Mouse (Mus musculus) limb, embryonic 11.5 days (tissue): ENCODE data around the gene Coch. TPM values are rescaled to one million over a fixed set of nuclear protein-coding genes. Genes with fewer than 3 reads are reported as not detected.
A peak's percentile ranks its signal among the peaks of the same experiment; 100 is the strongest.

Experiments
- ATAC-seq: fragments of 200-750 bp; cut with Nextera tagmentation; 2 replicates; pipeline ENCODE4 v1.8.0; 2017; ENCODE audit warnings: low read depth; ENCODE audit not compliant: insufficient number of reproducible peaks, low FRiP score, low TSS enrichment
- DNase-seq: peaks from one replicate; pipeline ENCODE4 v3.0.0-alpha.2; 2015; ENCODE audit warnings: low spot score
- H3K27ac ChIP-seq: fragments of 300-500 bp; sonication (generic); replicated peaks from 2 replicates; pipeline ENCODE4 v1.5.1; 2014; ENCODE audit warnings: low read depth, mild to moderate bottlenecking, low read length
- H3K27me3 ChIP-seq: fragments of 300-500 bp; sonication (generic); 2 replicates; pipeline ENCODE4 v1.6.1; 2014; ENCODE audit warnings: mild to moderate bottlenecking, low read length, mixed read lengths; ENCODE audit not compliant: control insufficient read depth, insufficient read depth
- H3K36me3 ChIP-seq: fragments of 300-500 bp; sonication (generic); 2 replicates; pipeline ENCODE4 v1.6.1; 2014; ENCODE audit warnings: mild to moderate bottlenecking, low read length, moderate library complexity, mixed read lengths; ENCODE audit not compliant: control insufficient read depth, insufficient read depth
- H3K4me1 ChIP-seq: fragments of 300-500 bp; sonication (generic); 2 replicates; pipeline ENCODE4 v1.6.1; 2014; ENCODE audit warnings: low read length, mixed read lengths; ENCODE audit not compliant: control insufficient read depth, insufficient read depth
- H3K4me2 ChIP-seq: fragments of 300-500 bp; sonication (generic); 2 replicates; pipeline ENCODE4 v1.6.1; 2014; ENCODE audit warnings: low read depth, mild to moderate bottlenecking, moderate library complexity; ENCODE audit not compliant: severe bottlenecking
- H3K4me3 ChIP-seq: fragments of 300-500 bp; sonication (generic); 2 replicates; pipeline ENCODE4 v1.5.1; 2014; ENCODE audit warnings: low read depth, low read length
- H3K9ac ChIP-seq: fragments of 300-500 bp; sonication (generic); 2 replicates; pipeline ENCODE4 v1.6.1; 2014; ENCODE audit warnings: mild to moderate bottlenecking, low read length
- H3K9me3 ChIP-seq: fragments of 300-500 bp; sonication (generic); 2 replicates; pipeline ENCODE4 v1.6.1; 2016; ENCODE audit warnings: low read length; ENCODE audit not compliant: control insufficient read depth
- WGBS: fragments of 180-500 bp; shearing (Covaris S2); extraction: QIAGEN DNeasy Blood & Tissue Kit; methylation state at CpG from one replicate; pipeline ENCODE4 v1.1.7; 2014; 5-methylcytosine and 5-hydroxymethylcytosine counted together
- polyA plus RNA-seq: library from polyadenylated mRNA; unstranded; fragments of >200 nt; fragmentation: Nextera tagmentation; extraction: Ambion mirVana; gene quantifications from 2 replicates; pipeline ENCODE4 v1.2.1, GENCODE M21; 2014

The Coch gene
- 1.3 and 1.5 TPM in 2 replicates for polyA plus RNA-seq

GRCm38 (mm10) chr12:51593229-51594029, at the start of gene Coch:
TSS of gene Coch (plus strand) at chr12:51593341.
- Histone ChIP-seq H3K4me3 (peak within 1 kb of the TSS; percentile 57), H3K27ac (no peak within 1 kb of the TSS), H3K4me1 (no peaks in the 10 kb centered on the region), H3K4me2 (peak within 1 kb of the TSS; percentile 96), H3K9ac (peak within 1 kb of the TSS; percentile 47; the same call in 1 of the 2 replicates), H3K9me3 (no peaks in the 10 kb centered on the region), H3K36me3 (no peaks in the 10 kb centered on the region), H3K27me3 (peaks cover 41% of the 10 kb centered on the region)
- ATAC-seq (peak; percentile 77; the same call in 1 of the 2 replicates), DNase-seq (peak; percentile 61)
- WGBS, result under 1% methylated on average over 74 of the region's 79 CpGs

GRCm38 (mm10) chr12:51543402-51543960, 49.7 kb upstream of the Coch start:
- no peak overlapping the region for H3K4me2 ChIP-seq
- H3K36me3 ChIP-seq, result no peaks in the 10 kb centered on the region
- DNase-seq (no peak), ATAC-seq (no peak)
- H3K27ac ChIP-seq, result no peak overlapping the region
- H3K27me3 ChIP-seq, result no peaks in the 10 kb centered on the region
- WGBS, result 78% methylated on average over 9 of the region's 9 CpGs
- H3K9me3 ChIP-seq, result no peaks in the 10 kb centered on the region; the same call in 1 of the 2 replicates
- H3K4me3 ChIP-seq, result no peak overlapping the region
- no peak overlapping the region for H3K9ac ChIP-seq
- H3K4me1 ChIP-seq, result no peaks in the 10 kb centered on the region

- DNase-seq, result no peak
- Histone ChIP-seq H3K36me3 (no peaks in the 10 kb centered on the region), H3K27ac (no peak overlapping the region)
Observed at GRCm38 (mm10) chr12:51555041-51555440, 38.1 kb upstream of the Coch start.

GRCm38 (mm10) chr12:51561416-51561815, 31.7 kb upstream of the Coch start:
- Histone ChIP-seq H3K4me1 (peaks cover 4% of the 10 kb centered on the region; the same call in 1 of the 2 replicates), H3K9me3 (no peaks in the 10 kb centered on the region), H3K27me3 (no peaks in the 10 kb centered on the region), H3K36me3 (no peaks in the 10 kb centered on the region), H3K9ac (no peak overlapping the region), H3K4me3 (no peak overlapping the region), H3K27ac (no peak overlapping the region), H3K4me2 (no peak overlapping the region; the same call in 1 of the 2 replicates)
- 7% methylated on average over 9 of the region's 9 CpGs for WGBS
- no peak for ATAC-seq
- DNase-seq, result peak; percentile 55

More at GRCm38 (mm10) chr12:51555041-51555440, 38.1 kb upstream of the Coch start:
- no peaks in the 10 kb centered on the region for H3K4me1 ChIP-seq
- no peak overlapping the region for H3K9ac ChIP-seq
- no peak for ATAC-seq
- H3K4me3 ChIP-seq, result no peak overlapping the region
- H3K9me3 ChIP-seq, result no peaks in the 10 kb centered on the region
- H3K4me2 ChIP-seq, result no peak overlapping the region
- no peaks in the 10 kb centered on the region for H3K27me3 ChIP-seq
- 81% methylated on average over 1 of the region's 1 CpGs for WGBS

- Histone ChIP-seq H3K4me1 (no peaks in the 10 kb centered on the region), H3K27me3 (no peaks in the 10 kb centered on the region), H3K9me3 (no peaks in the 10 kb centered on the region), H3K4me2 (no peak overlapping the region), H3K9ac (no peak overlapping the region), H3K4me3 (no peak overlapping the region), H3K36me3 (no peaks in the 10 kb centered on the region), H3K27ac (no peak overlapping the region)
- ATAC-seq (no peak), DNase-seq (no peak)
- WGBS, result 71% methylated on average over 7 of the region's 7 CpGs
Observed at GRCm38 (mm10) chr12:51567225-51567624, 25.9 kb upstream of the Coch start.

- no peaks in the 10 kb centered on the region for H3K9me3 ChIP-seq
- H3K27me3 ChIP-seq, result no peaks in the 10 kb centered on the region
- ATAC-seq, result no peak
- WGBS, result 88% methylated on average over 8 of the region's 8 CpGs
- no peaks in the 10 kb centered on the region for H3K4me1 ChIP-seq
- no peaks in the 10 kb centered on the region for H3K36me3 ChIP-seq
- no peak for DNase-seq
- H3K4me3 ChIP-seq, result no peak overlapping the region
- H3K4me2 ChIP-seq, result no peak overlapping the region
- H3K27ac ChIP-seq, result no peak overlapping the region
- H3K9ac ChIP-seq, result no peak overlapping the region
Observed at GRCm38 (mm10) chr12:51569472-51569871, 23.7 kb upstream of the Coch start.

- 66% methylated on average over 7 of the region's 7 CpGs for WGBS
- Histone ChIP-seq H3K36me3 (no peaks in the 10 kb centered on the region), H3K9ac (no peak overlapping the region), H3K4me3 (no peak overlapping the region), H3K27me3 (no peaks in the 10 kb centered on the region), H3K4me2 (no peak overlapping the region), H3K4me1 (no peaks in the 10 kb centered on the region), H3K9me3 (no peaks in the 10 kb centered on the region), H3K27ac (no peak overlapping the region)
- DNase-seq, result no peak
- no peak for ATAC-seq
Observed at GRCm38 (mm10) chr12:51569944-51570343, 23.2 kb upstream of the Coch start.

GRCm38 (mm10) chr12:51572651-51573050, 20.5 kb upstream of the Coch start:
- H3K4me2 ChIP-seq, result no peak overlapping the region
- H3K27ac ChIP-seq, result no peak overlapping the region
- no peaks in the 10 kb centered on the region for H3K9me3 ChIP-seq
- no peak for ATAC-seq
- DNase-seq, result no peak
- no peaks in the 10 kb centered on the region for H3K27me3 ChIP-seq
- whole genome bisulfite sequencing, result 82% methylated on average over 4 of the region's 4 CpGs
- H3K4me3 ChIP-seq, result no peak overlapping the region
- no peaks in the 10 kb centered on the region for H3K4me1 ChIP-seq
- no peaks in the 10 kb centered on the region for H3K36me3 ChIP-seq
- H3K9ac ChIP-seq, result no peak overlapping the region
